Mouse (Mus musculus) brain, embryonic 14.5 days (tissue): ENCODE data around the gene E2f4.

ENCODE experiments used
- CTCF ChIP-seq: fragments of 200-500 bp; IDR thresholded peaks from 2 replicates; pipeline ENCODE4 v1.5.1; 2012; ENCODE audit warnings: inconsistent platforms, mild to moderate bottlenecking, moderate library complexity, borderline replicate concordance; ENCODE audit not compliant: insufficient read depth, insufficient read length; ENCODE audit errors: extremely low read depth
- POLR2A ChIP-seq: fragments of 200-500 bp; IDR thresholded peaks from 2 replicates; pipeline ENCODE4 v1.6.1; 2012; ENCODE audit warnings: mild to moderate bottlenecking, inconsistent platforms, borderline replicate concordance; ENCODE audit not compliant: poor library complexity, insufficient read depth, insufficient read length, severe bottlenecking; ENCODE audit errors: extremely low read depth

DNA sequence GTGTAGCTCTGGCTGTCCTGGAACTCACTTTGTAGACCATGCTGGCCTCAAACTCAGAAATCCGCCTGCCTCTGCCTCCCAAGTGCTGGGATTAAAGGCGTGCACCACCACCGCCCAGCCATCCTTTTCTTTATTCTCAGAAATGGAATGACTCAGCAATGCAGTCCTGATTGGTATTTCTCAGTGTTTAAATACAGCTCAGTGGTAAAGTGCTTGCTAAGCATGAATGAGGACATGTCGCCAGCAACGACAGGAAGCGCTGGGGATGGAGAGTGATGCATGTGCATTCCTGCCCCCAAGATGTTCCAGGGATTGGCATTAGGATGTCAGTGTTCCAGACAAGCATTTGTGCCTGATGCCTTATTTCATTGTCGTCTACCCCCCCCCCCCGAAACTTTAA is 5.9 kb downstream of the E2f4 start:
- TF ChIP-seq POLR2A (no peak), CTCF (no peak)
